Mouse (Mus musculus): Measurements from ENCODE around the gene Ikzf1.
A peak's percentile ranks its signal among the peaks of the same experiment; 100 is the strongest.

Gene Ikzf1

GRCm38 (mm10) chr11:11725252-11725875 is 40.6 kb downstream of the Ikzf1 start:
- no peak for DNase-seq

- no peak for DNase-seq
Measured at GRCm38 (mm10) chr11:11725876-11726525, 41.2 kb downstream of the Ikzf1 start.

- DNase-seq: no peak
Measured at GRCm38 (mm10) chr11:11726807-11727276, 42.0 kb downstream of the Ikzf1 start.

- DNase-seq: peak; percentile 1
Measured at GRCm38 (mm10) chr11:11727936-11728556, 43.2 kb downstream of the Ikzf1 start.

GRCm38 (mm10) chr11:11729216-11729615 is 44.4 kb downstream of the Ikzf1 start:
- DNase-seq: no peak

DNA sequence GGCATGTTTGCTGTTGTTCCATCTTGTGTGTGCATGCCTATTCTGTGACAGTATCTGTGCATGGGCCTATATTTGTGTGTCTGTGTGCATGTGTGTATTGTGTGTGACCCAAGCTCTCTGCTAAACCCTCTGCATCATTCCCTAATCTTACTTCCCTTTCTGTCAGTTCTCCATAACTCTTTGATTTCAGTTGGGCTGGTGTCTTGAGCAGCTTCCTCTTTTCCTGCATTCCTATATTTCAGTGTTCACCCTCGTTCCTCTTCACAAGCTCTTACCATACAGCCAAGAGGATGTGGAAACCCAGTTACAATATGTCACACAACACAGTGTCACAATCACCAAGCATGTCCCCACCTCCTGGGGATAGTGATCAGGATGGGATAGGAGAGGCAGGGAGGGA is 45.3 kb downstream of the Ikzf1 start:
- DNase-seq: no peak

GRCm38 (mm10) chr11:11731727-11732126 is 46.9 kb downstream of the Ikzf1 start:
- no peak for DNase-seq

GRCm38 (mm10) chr11:11732972-11733770 is 48.4 kb downstream of the Ikzf1 start:
- DNase-seq: no peak

GRCm38 (mm10) chr11:11735155-11735554 is 50.4 kb downstream of the Ikzf1 start:
- no peak for DNase-seq

- DNase-seq: no peak
Measured at GRCm38 (mm10) chr11:11736948-11737347, 52.1 kb downstream of the Ikzf1 start.

GRCm38 (mm10) chr11:11737562-11737961 is 52.8 kb downstream of the Ikzf1 start:
- DNase-seq: no peak

GRCm38 (mm10) chr11:11739054-11739453 is 54.3 kb downstream of the Ikzf1 start:
- DNase-seq: no peak

GRCm38 (mm10) chr11:11740603-11741002 is 55.8 kb downstream of the Ikzf1 start:
- no peak for DNase-seq

DNA sequence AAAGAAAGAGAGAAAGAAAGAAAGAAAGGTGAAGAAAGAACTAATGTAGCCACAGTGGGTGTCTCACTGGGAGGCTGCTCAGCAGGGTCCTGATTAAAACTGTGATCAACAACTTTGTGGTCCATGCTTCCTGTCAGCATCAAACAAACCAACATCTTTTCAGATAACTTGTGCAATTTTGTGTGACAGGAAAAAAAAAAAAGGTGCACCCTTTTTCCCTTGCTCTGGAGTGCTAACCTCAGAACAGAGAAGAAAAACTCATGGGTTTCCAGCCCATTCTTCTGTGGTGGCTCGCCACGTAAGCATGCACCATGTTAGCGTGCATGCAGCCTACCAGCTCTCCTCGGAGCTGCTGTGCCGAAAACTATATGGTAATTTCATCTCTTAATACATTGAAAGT is 56.8 kb downstream of the Ikzf1 start:
- no peak for DNase-seq

DNA sequence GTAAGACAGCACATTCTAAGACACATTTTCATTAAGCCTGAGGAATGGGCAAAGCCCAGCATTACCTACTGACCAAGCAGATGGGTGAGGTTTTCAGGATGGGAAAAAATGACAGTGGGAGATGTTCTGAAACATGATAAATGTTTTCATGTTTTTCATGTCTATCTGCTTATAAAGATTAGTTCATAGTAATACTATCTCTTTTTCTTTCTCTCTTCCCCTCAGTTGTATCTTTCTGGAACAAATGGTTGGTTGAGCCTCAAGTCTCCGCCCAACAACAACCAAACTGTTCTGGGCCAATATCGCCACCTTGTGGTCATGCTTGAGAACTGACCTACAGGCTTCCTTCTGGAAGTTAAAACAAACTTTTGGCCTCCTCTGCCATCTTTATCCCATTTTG is 57.8 kb downstream of the Ikzf1 start:
- peak; percentile 20 for DNase-seq

DNA sequence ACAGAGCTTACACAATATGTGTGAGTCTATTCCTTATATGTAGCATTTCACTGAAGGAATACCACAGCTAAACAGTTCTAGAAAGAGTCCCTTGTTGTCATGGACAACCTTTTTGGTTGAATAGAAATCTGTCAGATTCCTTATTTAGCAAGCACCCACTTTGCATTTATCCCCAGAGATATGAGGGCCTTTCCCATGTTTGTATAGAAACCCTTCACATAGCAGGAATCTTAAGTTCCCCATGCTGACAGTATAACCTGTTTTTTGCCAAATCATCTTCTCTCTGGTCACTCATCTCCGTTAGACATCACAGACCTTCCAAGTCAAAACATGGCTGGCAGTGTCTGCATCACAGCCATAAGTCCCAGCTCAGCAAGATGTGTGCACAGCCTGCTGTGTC is 59.4 kb downstream of the Ikzf1 start:
- DNase-seq: no peak

GRCm38 (mm10) chr11:11751091-11751490 is 66.3 kb downstream of the Ikzf1 start:
- DNase-seq: no peak

DNA sequence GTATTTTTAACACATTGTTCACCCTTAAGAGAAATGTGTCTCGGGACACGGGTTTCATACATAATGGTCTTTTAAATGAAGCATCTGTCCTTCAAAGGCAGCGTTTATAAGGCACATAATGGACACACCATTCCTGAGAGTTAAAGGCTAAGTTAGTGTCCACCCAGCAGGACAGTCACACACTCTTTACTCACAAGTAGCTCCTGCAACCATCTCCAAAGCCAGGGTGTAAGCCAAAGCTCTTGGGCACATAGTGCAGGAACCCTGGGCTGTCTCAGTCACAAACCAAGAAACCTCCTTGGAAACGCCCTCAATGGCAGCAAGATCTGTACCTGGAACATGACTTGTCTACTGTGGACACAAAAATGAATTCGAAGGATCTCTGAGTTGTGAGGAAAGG is 68.1 kb downstream of the Ikzf1 start:
- DNase-seq: no peak

GRCm38 (mm10) chr11:11758121-11758520 is 73.3 kb downstream of the Ikzf1 start:
- DNase-seq: no peak

- no peak for DNase-seq
Measured at GRCm38 (mm10) chr11:11758883-11759282, 74.1 kb downstream of the Ikzf1 start.

DNA sequence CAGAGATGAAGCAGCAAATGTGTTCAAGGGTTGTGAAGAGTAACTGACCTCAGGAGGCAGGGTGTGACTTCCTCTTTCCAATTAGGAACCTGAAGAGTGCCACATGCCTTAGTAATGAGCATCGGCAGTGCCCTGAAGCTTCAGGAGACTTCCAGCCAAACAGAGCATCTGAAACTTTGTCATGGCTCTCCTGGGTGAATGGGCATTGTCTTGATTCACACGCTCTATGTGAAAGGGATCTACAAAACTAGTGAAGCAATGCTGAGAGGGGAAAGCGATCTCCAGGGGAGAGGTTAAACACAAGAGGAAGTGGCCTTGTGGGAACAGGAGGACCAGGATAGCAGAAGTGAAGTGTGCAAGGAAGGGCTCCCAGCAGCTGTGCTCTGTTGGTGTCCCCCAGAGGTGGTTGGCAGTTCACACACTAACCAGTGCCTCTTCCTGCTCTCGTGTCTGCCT is 78.4 kb downstream of the Ikzf1 start:
- no peak for DNase-seq

GRCm38 (mm10) chr11:11765414-11765813 is 80.6 kb downstream of the Ikzf1 start:
- DNase-seq: no peak

DNA sequence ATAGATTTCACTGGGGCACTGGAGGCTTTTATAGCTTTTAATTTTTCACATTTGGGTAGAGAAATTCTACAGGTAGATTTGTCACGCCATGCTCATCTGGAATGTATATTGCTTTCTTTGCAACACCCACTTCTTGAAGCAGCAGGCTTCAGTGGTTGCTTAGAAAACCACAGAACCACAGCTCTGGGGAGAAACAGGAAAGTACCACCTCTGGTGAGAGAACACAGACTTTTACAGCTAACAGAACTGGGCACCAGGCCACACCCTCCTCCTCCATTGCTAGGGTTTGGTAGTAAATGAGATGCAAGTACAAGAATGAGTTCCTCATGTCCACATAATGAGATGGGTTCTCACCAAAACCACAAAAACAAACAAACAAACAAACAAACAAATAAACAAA is 81.3 kb downstream of the Ikzf1 start:
- DNase-seq: no peak
